Mouse (Mus musculus): ENCODE results near the gene Fbxw4. TPM values are rescaled to one million over a fixed set of nuclear protein-coding genes. Genes with fewer than 3 reads are reported as not detected.

Gene Fbxw4
- total RNA-seq, 1 experiment from 2014 or later = 17.1 TPM

GRCm38 (mm10) chr19:45623710-45624109 is 36.4 kb downstream of the Fbxw4 start:
- no peak for ATAC-seq (replicated peaks in 1 of 2; ENCODE audit: insufficient read depth in 1 of 2, low FRiP score in 2 of 2, low TSS enrichment in 1 of 2, low read depth in 1 of 2, poor library complexity in 2 of 2, severe bottlenecking in 2 of 2)

GRCm38 (mm10) chr19:45622144-45622543 is 38.0 kb downstream of the Fbxw4 start:
- ATAC-seq (replicated peaks in 1 of 2; ENCODE audit: insufficient read depth in 1 of 2, low FRiP score in 2 of 2, low TSS enrichment in 1 of 2, low read depth in 1 of 2, poor library complexity in 2 of 2, severe bottlenecking in 2 of 2) = no peak

- no peak for ATAC-seq (replicated peaks in 1 of 2; ENCODE audit: insufficient read depth in 1 of 2, low FRiP score in 2 of 2, low TSS enrichment in 1 of 2, low read depth in 1 of 2, poor library complexity in 2 of 2, severe bottlenecking in 2 of 2)
Observed at GRCm38 (mm10) chr19:45621061-45621460, 39.1 kb downstream of the Fbxw4 start.

GRCm38 (mm10) chr19:45619744-45620501 is 40.2 kb downstream of the Fbxw4 start:
- no peak for ATAC-seq (replicated peaks in 1 of 2; ENCODE audit: insufficient read depth in 1 of 2, low FRiP score in 2 of 2, low TSS enrichment in 1 of 2, low read depth in 1 of 2, poor library complexity in 2 of 2, severe bottlenecking in 2 of 2)

GRCm38 (mm10) chr19:45618184-45618583 is 41.9 kb downstream of the Fbxw4 start:
- no peak for ATAC-seq (replicated peaks in 1 of 2; ENCODE audit: insufficient read depth in 1 of 2, low FRiP score in 2 of 2, low TSS enrichment in 1 of 2, low read depth in 1 of 2, poor library complexity in 2 of 2, severe bottlenecking in 2 of 2)

GRCm38 (mm10) chr19:45616735-45617134 is 43.4 kb downstream of the Fbxw4 start:
- ATAC-seq (replicated peaks in 1 of 2; ENCODE audit: insufficient read depth in 1 of 2, low FRiP score in 2 of 2, low TSS enrichment in 1 of 2, low read depth in 1 of 2, poor library complexity in 2 of 2, severe bottlenecking in 2 of 2) = no peak

- ATAC-seq (replicated peaks in 1 of 2; ENCODE audit: insufficient read depth in 1 of 2, low FRiP score in 2 of 2, low TSS enrichment in 1 of 2, low read depth in 1 of 2, poor library complexity in 2 of 2, severe bottlenecking in 2 of 2) = no peak
Observed at GRCm38 (mm10) chr19:45616214-45616518, 43.9 kb downstream of the Fbxw4 start.

- ATAC-seq (replicated peaks in 1 of 2; ENCODE audit: insufficient read depth in 1 of 2, low FRiP score in 2 of 2, low TSS enrichment in 1 of 2, low read depth in 1 of 2, poor library complexity in 2 of 2, severe bottlenecking in 2 of 2) = no peak
Observed at GRCm38 (mm10) chr19:45615415-45616213, 44.5 kb downstream of the Fbxw4 start.

- no peak for ATAC-seq (replicated peaks in 1 of 2; ENCODE audit: insufficient read depth in 1 of 2, low FRiP score in 2 of 2, low TSS enrichment in 1 of 2, low read depth in 1 of 2, poor library complexity in 2 of 2, severe bottlenecking in 2 of 2)
Observed at GRCm38 (mm10) chr19:45614928-45615327, 45.2 kb downstream of the Fbxw4 start.

- ATAC-seq (replicated peaks in 1 of 2; ENCODE audit: insufficient read depth in 1 of 2, low FRiP score in 2 of 2, low TSS enrichment in 1 of 2, low read depth in 1 of 2, poor library complexity in 2 of 2, severe bottlenecking in 2 of 2) = no peak
Observed at GRCm38 (mm10) chr19:45614375-45614774, 45.7 kb downstream of the Fbxw4 start.

GRCm38 (mm10) chr19:45610823-45611222 is 49.3 kb downstream of the Fbxw4 start:
- ATAC-seq (replicated peaks in 1 of 2; ENCODE audit: insufficient read depth in 1 of 2, low FRiP score in 2 of 2, low TSS enrichment in 1 of 2, low read depth in 1 of 2, poor library complexity in 2 of 2, severe bottlenecking in 2 of 2) = no peak

- no peak for ATAC-seq (replicated peaks in 1 of 2; ENCODE audit: insufficient read depth in 1 of 2, low FRiP score in 2 of 2, low TSS enrichment in 1 of 2, low read depth in 1 of 2, poor library complexity in 2 of 2, severe bottlenecking in 2 of 2)
Observed at GRCm38 (mm10) chr19:45608648-45609339, 51.3 kb downstream of the Fbxw4 start.

- no peak for ATAC-seq (replicated peaks in 1 of 2; ENCODE audit: insufficient read depth in 1 of 2, low FRiP score in 2 of 2, low TSS enrichment in 1 of 2, low read depth in 1 of 2, poor library complexity in 2 of 2, severe bottlenecking in 2 of 2)
Observed at GRCm38 (mm10) chr19:45607479-45607878, 52.6 kb downstream of the Fbxw4 start.

- ATAC-seq (replicated peaks in 1 of 2; ENCODE audit: insufficient read depth in 1 of 2, low FRiP score in 2 of 2, low TSS enrichment in 1 of 2, low read depth in 1 of 2, poor library complexity in 2 of 2, severe bottlenecking in 2 of 2) = no peak
Observed at GRCm38 (mm10) chr19:45606701-45607100, 53.4 kb downstream of the Fbxw4 start.

- ATAC-seq (replicated peaks in 1 of 2; ENCODE audit: insufficient read depth in 1 of 2, low FRiP score in 2 of 2, low TSS enrichment in 1 of 2, low read depth in 1 of 2, poor library complexity in 2 of 2, severe bottlenecking in 2 of 2) = no peak
Observed at GRCm38 (mm10) chr19:45602606-45603005, 57.5 kb downstream of the Fbxw4 start.

- no peak for ATAC-seq (replicated peaks in 1 of 2; ENCODE audit: insufficient read depth in 1 of 2, low FRiP score in 2 of 2, low TSS enrichment in 1 of 2, low read depth in 1 of 2, poor library complexity in 2 of 2, severe bottlenecking in 2 of 2)
Observed at GRCm38 (mm10) chr19:45597106-45597505, 63.0 kb downstream of the Fbxw4 start.

- ATAC-seq (replicated peaks in 1 of 2; ENCODE audit: insufficient read depth in 1 of 2, low FRiP score in 2 of 2, low TSS enrichment in 1 of 2, low read depth in 1 of 2, poor library complexity in 2 of 2, severe bottlenecking in 2 of 2) = no peak
Observed at GRCm38 (mm10) chr19:45596434-45596833, 63.7 kb downstream of the Fbxw4 start.

GRCm38 (mm10) chr19:45596019-45596418 is 64.1 kb downstream of the Fbxw4 start:
- no peak for ATAC-seq (replicated peaks in 1 of 2; ENCODE audit: insufficient read depth in 1 of 2, low FRiP score in 2 of 2, low TSS enrichment in 1 of 2, low read depth in 1 of 2, poor library complexity in 2 of 2, severe bottlenecking in 2 of 2)
